Mouse (Mus musculus) megakaryocyte, embryonic 14.5 days (primary cell): ENCODE measurements around the gene Thap3. TPM values are rescaled to one million over a fixed set of nuclear protein-coding genes. Genes with fewer than 3 reads are reported as not detected.

Source experiments
- H3K27me3 ChIP-seq: replicated peaks from 2 replicates; pipeline ENCODE3; 2012; ENCODE audit warnings: inconsistent platforms
- H3K36me3 ChIP-seq: replicated peaks from 2 replicates; pipeline ENCODE3; 2012; ENCODE audit warnings: low read length, inconsistent platforms, mixed read lengths
- H3K4me1 ChIP-seq: 2 replicates; pipeline ENCODE4 v1.6.1; 2012; ENCODE audit warnings: inconsistent platforms
- H3K4me3 ChIP-seq: replicated peaks from 2 replicates; pipeline ENCODE3; 2012; ENCODE audit warnings: moderate library complexity, mild to moderate bottlenecking, inconsistent platforms
- H3K9me3 ChIP-seq: 2 replicates; pipeline ENCODE4 v1.6.1; 2012; ENCODE audit warnings: inconsistent platforms
- FLI1 ChIP-seq: IDR thresholded peaks from 2 replicates; pipeline ENCODE4 v1.6.1; 2012; ENCODE audit warnings: low read length, inconsistent platforms, mixed read lengths
- GATA1 ChIP-seq: IDR thresholded peaks from 3 replicates; pipeline ENCODE4 v1.6.1; 2012; ENCODE audit warnings: mixed read lengths, low read length, inconsistent platforms, borderline replicate concordance
- polyA plus RNA-seq: library from polyadenylated mRNA; stranded (reverse); fragments of >175 nt; gene quantifications from 2 replicates; pipeline ENCODE4 v1.2.3, GENCODE M21; 2012; ENCODE audit warnings: low replicate concordance; ENCODE audit not compliant: insufficient read depth

The Thap3 gene
- polyA plus RNA-seq, 1 experiment: 27.3 TPM

GRCm38 (mm10) chr4:152022506-152022905, 33.7 kb upstream of the Thap3 start:
- H3K36me3 ChIP-seq: peaks cover 88% of the 10 kb centered on the region

GRCm38 (mm10) chr4:152021568-152022097, 32.8 kb upstream of the Thap3 start:
- no peaks in the 10 kb centered on the region for H3K27me3 ChIP-seq
- H3K4me3 ChIP-seq: no peak overlapping the region
- H3K36me3 ChIP-seq: peaks cover 95% of the 10 kb centered on the region
- peaks cover 70% of the 10 kb centered on the region for H3K4me1 ChIP-seq
- no peak for TF ChIP-seq GATA1
- no peak for TF ChIP-seq FLI1
- H3K9me3 ChIP-seq: no peaks in the 10 kb centered on the region

More at GRCm38 (mm10) chr4:152022506-152022905, 33.7 kb upstream of the Thap3 start:
- TF ChIP-seq FLI1: no peak
- no peak for TF ChIP-seq GATA1
- Histone ChIP-seq H3K9me3 (no peaks in the 10 kb centered on the region), H3K4me3 (no peak overlapping the region), H3K27me3 (no peaks in the 10 kb centered on the region), H3K4me1 (peaks cover 75% of the 10 kb centered on the region)

GRCm38 (mm10) chr4:152020024-152020423, 31.2 kb upstream of the Thap3 start:
- H3K9me3 ChIP-seq: no peaks in the 10 kb centered on the region
- TF ChIP-seq FLI1: no peak
- no peak for TF ChIP-seq GATA1
- no peaks in the 10 kb centered on the region for H3K27me3 ChIP-seq
- H3K4me1 ChIP-seq: peaks cover 54% of the 10 kb centered on the region
- H3K4me3 ChIP-seq: no peak overlapping the region
- peaks cover 98% of the 10 kb centered on the region for H3K36me3 ChIP-seq

- H3K4me1 ChIP-seq: peaks cover 52% of the 10 kb centered on the region
Observed at GRCm38 (mm10) chr4:152019073-152019472, 30.3 kb upstream of the Thap3 start.

GRCm38 (mm10) chr4:152013036-152013813, 24.4 kb upstream of the Thap3 start:
- TF ChIP-seq GATA1: no peak
- H3K36me3 ChIP-seq: peaks cover 75% of the 10 kb centered on the region
- H3K4me3 ChIP-seq: peak overlapping the region; percentile 84
- peaks cover 62% of the 10 kb centered on the region for H3K4me1 ChIP-seq
- no peaks in the 10 kb centered on the region for H3K9me3 ChIP-seq
- no peaks in the 10 kb centered on the region for H3K27me3 ChIP-seq

More at GRCm38 (mm10) chr4:152019073-152019472, 30.3 kb upstream of the Thap3 start:
- no peaks in the 10 kb centered on the region for H3K9me3 ChIP-seq
- H3K27me3 ChIP-seq: no peaks in the 10 kb centered on the region
- TF ChIP-seq FLI1 (no peak), GATA1 (no peak)
- H3K36me3 ChIP-seq: peaks cover 98% of the 10 kb centered on the region
- H3K4me3 ChIP-seq: no peak overlapping the region

- no peaks in the 10 kb centered on the region for H3K9me3 ChIP-seq
- H3K4me1 ChIP-seq: peaks cover 71% of the 10 kb centered on the region
- peak overlapping the region; percentile 84 for H3K4me3 ChIP-seq
- H3K36me3 ChIP-seq: peaks cover 64% of the 10 kb centered on the region
- TF ChIP-seq GATA1 (no peak), FLI1 (no peak)
- peaks cover 2% of the 10 kb centered on the region for H3K27me3 ChIP-seq
Observed at GRCm38 (mm10) chr4:152012109-152012508, 23.3 kb upstream of the Thap3 start.

GRCm38 (mm10) chr4:152011171-152011760, 22.5 kb upstream of the Thap3 start:
- Histone ChIP-seq H3K9me3 (no peaks in the 10 kb centered on the region), H3K4me1 (peaks cover 79% of the 10 kb centered on the region), H3K36me3 (peaks cover 57% of the 10 kb centered on the region), H3K27me3 (peaks cover 3% of the 10 kb centered on the region), H3K4me3 (peak overlapping the region; percentile 94)
- no peak for TF ChIP-seq GATA1
- no peak for TF ChIP-seq FLI1

GRCm38 (mm10) chr4:152010707-152011134, 21.9 kb upstream of the Thap3 start:
- TF ChIP-seq FLI1 (no peak), GATA1 (no peak)
- peaks cover 82% of the 10 kb centered on the region for H3K4me1 ChIP-seq
- H3K9me3 ChIP-seq: no peaks in the 10 kb centered on the region
- peak overlapping the region; percentile 94 for H3K4me3 ChIP-seq
- peaks cover 3% of the 10 kb centered on the region for H3K27me3 ChIP-seq
- H3K36me3 ChIP-seq: peaks cover 51% of the 10 kb centered on the region

GRCm38 (mm10) chr4:152010091-152010706, 21.4 kb upstream of the Thap3 start:
- peaks cover 46% of the 10 kb centered on the region for H3K36me3 ChIP-seq
- H3K4me1 ChIP-seq: peaks cover 87% of the 10 kb centered on the region
- peak overlapping the region; percentile 94 for H3K4me3 ChIP-seq
- TF ChIP-seq GATA1 (no peak), FLI1 (no peak)
- peaks cover 3% of the 10 kb centered on the region for H3K27me3 ChIP-seq
- no peaks in the 10 kb centered on the region for H3K9me3 ChIP-seq
